Mouse (Mus musculus): ENCODE data around the gene March6.

The March6 gene

DNA sequence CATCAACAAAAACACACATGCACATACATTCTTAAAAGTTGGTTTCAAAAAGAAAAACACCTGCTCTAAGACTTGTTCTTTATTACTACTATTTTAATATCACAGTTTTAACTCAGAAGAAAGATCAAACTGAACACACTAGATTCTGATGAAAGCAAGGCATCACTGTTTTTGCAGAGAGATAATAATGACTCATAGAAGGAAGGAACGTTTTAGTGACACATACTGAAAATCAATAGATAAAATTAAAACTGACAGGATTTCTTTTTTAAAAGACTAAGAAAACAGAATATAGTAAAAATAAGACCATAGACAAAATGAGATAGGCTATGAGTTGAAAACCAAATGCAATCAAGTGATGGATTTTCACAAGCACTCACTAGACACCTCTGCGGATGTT lies 25.8 kb downstream of the March6 start:
- no peak for TF ChIP-seq GATA4 (IDR thresholded peaks at IDR 0.05; ENCODE audit: insufficient replicate concordance, low read length)

GRCm38 (mm10) chr15:31503447-31503846 lies 27.4 kb downstream of the March6 start:
- no peak for TF ChIP-seq GATA4 (IDR thresholded peaks at IDR 0.05; ENCODE audit: insufficient replicate concordance, low read length)

- no peak for TF ChIP-seq GATA4 (IDR thresholded peaks at IDR 0.05; ENCODE audit: insufficient replicate concordance, low read length)
These were observed 27.9 kb downstream of the March6 start for GRCm38 (mm10) chr15:31502996-31503395.

GRCm38 (mm10) chr15:31502313-31502712 lies 28.5 kb downstream of the March6 start:
- no peak for TF ChIP-seq GATA4 (IDR thresholded peaks at IDR 0.05; ENCODE audit: insufficient replicate concordance, low read length)

DNA sequence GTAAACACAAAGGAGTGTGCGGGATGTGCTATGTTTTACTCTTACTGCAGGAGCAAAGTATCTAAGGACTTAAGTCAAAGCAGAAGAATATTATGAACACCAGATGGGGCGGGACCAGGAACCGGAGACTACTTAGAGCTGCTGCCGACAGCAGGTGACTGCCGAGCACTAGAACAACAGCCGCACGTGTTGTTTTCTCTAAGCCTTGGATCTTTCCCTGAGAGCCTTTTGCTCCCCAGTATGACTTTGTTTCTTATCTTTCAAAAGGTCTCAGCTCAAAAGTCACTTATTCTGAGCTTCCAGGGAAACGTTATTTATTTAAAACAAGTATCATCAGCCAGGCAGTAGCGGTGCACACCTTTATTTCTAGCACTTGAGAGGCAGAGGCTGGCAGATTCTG lies 36.0 kb downstream of the March6 start:
- TF ChIP-seq GATA4 (IDR thresholded peaks at IDR 0.05; ENCODE audit: insufficient replicate concordance, low read length), result no peak

DNA sequence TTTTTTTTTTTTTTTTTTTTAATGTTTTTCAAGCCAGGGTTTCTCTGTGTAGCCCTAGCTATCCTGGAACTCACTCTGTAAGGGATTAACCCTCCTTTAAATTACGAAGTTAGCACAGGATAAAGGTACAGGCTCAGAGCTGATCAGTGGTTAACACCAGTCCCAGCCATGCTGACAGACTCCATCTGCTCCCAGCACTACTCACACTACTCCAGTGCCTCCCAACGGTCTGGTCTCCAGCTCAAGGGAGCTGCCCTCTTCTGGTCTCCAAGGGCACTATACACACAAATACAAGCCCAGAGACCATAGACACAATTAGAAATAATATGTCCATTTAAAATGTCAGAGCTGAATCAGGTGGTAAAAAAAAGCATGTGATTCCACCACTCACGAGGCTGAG lies 36.5 kb downstream of the March6 start:
- no peak for TF ChIP-seq GATA4 (IDR thresholded peaks at IDR 0.05; ENCODE audit: insufficient replicate concordance, low read length)

- no peak for TF ChIP-seq GATA4 (IDR thresholded peaks at IDR 0.05; ENCODE audit: insufficient replicate concordance, low read length)
These were observed 43.4 kb downstream of the March6 start for GRCm38 (mm10) chr15:31487407-31487806.

GRCm38 (mm10) chr15:31476678-31477077 lies 54.2 kb downstream of the March6 start:
- TF ChIP-seq GATA4 (IDR thresholded peaks at IDR 0.05; ENCODE audit: insufficient replicate concordance, low read length), result no peak

GRCm38 (mm10) chr15:31472645-31473574 lies 57.9 kb downstream of the March6 start:
- TF ChIP-seq GATA4 (IDR thresholded peaks at IDR 0.05; ENCODE audit: insufficient replicate concordance, low read length), result no peak

DNA sequence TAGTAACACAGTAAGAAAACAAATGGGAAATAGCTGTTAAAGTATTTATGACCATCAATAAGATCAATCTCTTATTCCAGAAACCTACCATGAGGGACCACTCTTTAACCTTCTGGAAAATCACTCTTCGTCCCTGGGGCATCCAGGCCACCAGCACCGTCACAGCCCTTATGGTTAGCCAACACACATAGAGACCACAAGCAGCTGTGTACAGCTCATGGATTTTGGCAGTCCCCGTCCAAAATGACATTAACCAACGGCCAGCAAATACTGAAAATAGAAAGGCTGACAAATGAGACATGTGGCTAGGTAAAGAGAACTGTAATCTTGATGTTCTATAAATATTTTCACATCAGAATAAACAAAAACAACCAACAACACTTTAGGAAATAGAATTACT lies 59.3 kb downstream of the March6 start:
- no peak for TF ChIP-seq GATA4 (IDR thresholded peaks at IDR 0.05; ENCODE audit: insufficient replicate concordance, low read length)

- no peak for TF ChIP-seq GATA4 (IDR thresholded peaks at IDR 0.05; ENCODE audit: insufficient replicate concordance, low read length)
These were observed 61.4 kb downstream of the March6 start for GRCm38 (mm10) chr15:31469497-31469896.

DNA sequence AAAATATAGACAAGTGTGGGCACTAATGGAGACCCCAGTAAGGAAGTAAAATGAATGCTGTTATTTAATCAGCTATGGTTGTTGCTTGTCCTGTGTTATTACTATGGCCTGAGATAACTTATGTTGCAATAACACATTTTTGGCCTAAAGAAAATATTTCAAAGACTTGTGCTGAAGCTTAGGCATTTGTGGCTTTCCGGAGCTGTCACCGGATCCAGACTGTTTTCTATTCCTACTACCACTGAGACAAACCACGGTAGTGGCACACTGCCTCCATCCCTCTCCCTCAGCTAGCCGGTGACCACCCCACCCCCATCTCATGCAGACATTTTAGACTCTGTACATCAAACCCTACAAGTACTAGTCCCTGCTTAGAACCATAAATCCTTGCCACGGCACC lies 62.0 kb downstream of the March6 start:
- no peak for TF ChIP-seq GATA4 (IDR thresholded peaks at IDR 0.05; ENCODE audit: insufficient replicate concordance, low read length)

GRCm38 (mm10) chr15:31466749-31467148 lies 64.1 kb downstream of the March6 start:
- TF ChIP-seq GATA4 (IDR thresholded peaks at IDR 0.05; ENCODE audit: insufficient replicate concordance, low read length), result no peak

GRCm38 (mm10) chr15:31466295-31466694 lies 64.6 kb downstream of the March6 start:
- TF ChIP-seq GATA4 (IDR thresholded peaks at IDR 0.05; ENCODE audit: insufficient replicate concordance, low read length), result no peak

- TF ChIP-seq GATA4 (IDR thresholded peaks at IDR 0.05; ENCODE audit: insufficient replicate concordance, low read length), result no peak
These were observed 65.0 kb downstream of the March6 start for GRCm38 (mm10) chr15:31465806-31466205.

DNA sequence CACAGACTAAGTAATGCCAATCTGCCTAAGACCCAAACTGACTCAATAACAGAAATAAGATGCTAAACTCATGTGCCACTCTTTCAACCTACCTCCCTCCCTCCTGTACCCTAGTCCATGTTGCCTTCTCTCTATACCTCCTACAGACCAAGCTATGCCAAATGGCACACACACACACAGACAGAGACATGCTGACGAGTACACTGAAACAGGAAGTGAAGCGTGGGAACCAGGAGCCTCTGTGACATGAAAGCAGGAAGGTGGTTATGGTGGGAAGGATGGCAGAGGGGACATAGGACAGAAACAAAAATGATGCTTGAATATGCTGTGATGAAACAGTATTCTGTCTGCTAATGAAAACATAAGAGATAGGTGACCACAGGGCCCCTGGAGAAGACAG lies 70.3 kb downstream of the March6 start:
- TF ChIP-seq GATA4 (IDR thresholded peaks at IDR 0.05; ENCODE audit: insufficient replicate concordance, low read length), result no peak

DNA sequence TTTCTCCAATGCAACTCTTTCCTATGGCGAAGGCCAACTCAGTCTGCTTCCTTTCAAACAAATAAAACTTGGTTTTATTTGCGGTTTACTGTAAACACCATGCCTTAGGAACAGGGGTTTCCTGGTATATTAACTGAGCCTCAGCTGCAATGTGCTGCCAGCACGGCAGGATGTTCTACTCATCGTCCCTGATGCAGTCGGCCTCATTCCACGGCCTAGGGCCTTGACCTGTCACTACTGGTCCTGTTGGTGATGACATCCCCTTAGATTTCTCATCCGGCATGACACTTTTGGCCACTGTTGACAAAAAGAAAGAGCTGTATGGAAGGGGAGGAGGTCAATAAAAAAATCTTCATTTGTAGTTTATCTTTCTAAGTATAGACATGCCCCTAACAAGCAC lies 72.8 kb downstream of the March6 start:
- TF ChIP-seq GATA4 (IDR thresholded peaks at IDR 0.05; ENCODE audit: insufficient replicate concordance, low read length), result no peak

Data from liver, adult (tissue).